Mouse (Mus musculus): Measurements from ENCODE around the gene Doc2a.
A peak's percentile ranks its signal among the peaks of the same experiment; 100 is the strongest.

- no peak for TF ChIP-seq USF1 (IDR thresholded peaks at IDR 0.05; ENCODE audit: low read depth)
- peak; percentile 99 for TF ChIP-seq POLR2A (IDR thresholded peaks at IDR 0.05; ENCODE audit: insufficient read length, low read depth)
- no peak for TF ChIP-seq CEBPB (IDR thresholded peaks at IDR 0.05; ENCODE audit: insufficient read depth, poor library complexity, severe bottlenecking)
Observed at GRCm38 (mm10) chr7:126799050-126799467, 48.2 kb upstream of the Doc2a start.

Data from myocyte (in vitro differentiated cells).